Mouse (Mus musculus): ENCODE measurements around the gene Elane. TPM values are rescaled to one million over a fixed set of nuclear protein-coding genes. Genes with fewer than 3 reads are reported as not detected.
A peak's percentile ranks its signal among the peaks of the same experiment; 100 is the strongest.
"Not testable (repeated sequence)": the region's sequence is repeated elsewhere in the genome, so short reads cannot be mapped to it uniquely, and the experiment has no call there.

The Elane gene
- polyA plus RNA-seq, 1 experiment from 2014 or later, result 2.4 TPM

DNA sequence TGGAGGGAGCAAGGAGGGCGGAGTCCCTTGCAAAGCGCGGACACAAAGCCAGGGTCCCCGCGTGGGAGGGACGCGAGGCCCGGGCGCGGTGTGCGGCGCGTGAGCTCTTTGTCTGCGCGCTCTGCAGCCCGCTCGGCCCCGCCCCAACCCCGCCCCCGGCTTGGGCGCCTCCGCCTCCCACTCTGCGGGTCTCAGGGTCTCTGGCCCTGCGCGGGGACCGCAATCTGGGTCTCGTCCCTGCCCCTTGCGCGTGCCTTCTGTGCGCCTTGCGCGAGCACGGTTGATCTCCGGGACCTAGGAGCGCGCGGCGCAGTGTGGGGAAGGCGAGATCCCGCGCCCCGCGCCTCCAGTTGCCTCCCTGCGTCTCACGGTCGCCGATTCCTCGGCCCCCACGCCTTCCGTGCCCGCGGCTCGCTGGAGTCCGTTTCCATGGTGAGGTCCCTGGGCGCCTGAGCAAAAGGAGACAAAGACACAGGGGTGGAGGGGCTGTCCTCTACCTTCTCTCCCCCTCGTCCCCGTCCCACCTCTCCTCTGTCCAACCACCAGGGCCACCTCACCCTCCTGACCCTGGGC lies 11.7 kb upstream of the Elane start, which contains the start of the genes Prtn3 and Plppr3:
Prtn3 (plus strand) TSS at position 187 of the 573 bp plus-strand sequence.
Plppr3 (minus strand) TSS at position 345 of the 573 bp plus-strand sequence.
- peak within 1 kb of the TSS; percentile 69 for H3K4me3 ChIP-seq (ENCODE audit: low read length)
- peaks cover 20% of the 10 kb centered on the region for H3K4me1 ChIP-seq (ENCODE audit: control insufficient read depth, insufficient read depth, low read length)
- H3K27me3 ChIP-seq (replicated peaks; ENCODE audit: control insufficient read depth, insufficient read depth, low read length), result no peaks in the 10 kb centered on the region; the same call in 1 of the 2 replicates
- peak within 1 kb of the TSS; percentile 28 for H3K27ac ChIP-seq (ENCODE audit: low read length)
- peak; percentile 78 for ATAC-seq
- peak within 1 kb of the TSS; percentile 76 for H3K9ac ChIP-seq (ENCODE audit: low read depth, low read length)
- H3K36me3 ChIP-seq (ENCODE audit: control insufficient read depth, insufficient read depth, low read length), result no peaks in the 10 kb centered on the region
- H3K4me2 ChIP-seq (ENCODE audit: low read depth, low read length), result peak within 1 kb of the TSS; percentile 85
- WGBS, result under 1% methylated on average over 50 of the region's 57 CpGs
- H3K9me3 ChIP-seq (ENCODE audit: control insufficient read depth, low read length), result no peaks in the 10 kb centered on the region

GRCm38 (mm10) chr10:79877174-79877573 lies 8.9 kb upstream of the Elane start:
- peaks cover 39% of the 10 kb centered on the region for H3K4me1 ChIP-seq (ENCODE audit: control insufficient read depth, insufficient read depth, low read length)
- ATAC-seq, result no peak
- no peaks in the 10 kb centered on the region for H3K9me3 ChIP-seq (ENCODE audit: control insufficient read depth, low read length)
- 35% methylated on average over 1 of the region's 1 CpGs for WGBS
- H3K4me3 ChIP-seq (ENCODE audit: low read length), result no peak overlapping the region
- no peak overlapping the region for H3K27ac ChIP-seq (ENCODE audit: low read length)
- no peak overlapping the region for H3K4me2 ChIP-seq (ENCODE audit: low read depth, low read length)
- H3K9ac ChIP-seq (ENCODE audit: low read depth, low read length), result no peak overlapping the region
- peaks cover 1% of the 10 kb centered on the region; the same call in 1 of the 2 replicates for H3K27me3 ChIP-seq (replicated peaks; ENCODE audit: control insufficient read depth, insufficient read depth, low read length)
- no peaks in the 10 kb centered on the region for H3K36me3 ChIP-seq (ENCODE audit: control insufficient read depth, insufficient read depth, low read length)

- H3K36me3 ChIP-seq (ENCODE audit: control insufficient read depth, insufficient read depth, low read length), result no peaks in the 10 kb centered on the region
- H3K9ac ChIP-seq (ENCODE audit: low read depth, low read length), result no peak overlapping the region
- peaks cover 41% of the 10 kb centered on the region for H3K4me1 ChIP-seq (ENCODE audit: control insufficient read depth, insufficient read depth, low read length)
- H3K9me3 ChIP-seq (ENCODE audit: control insufficient read depth, low read length), result no peaks in the 10 kb centered on the region
- H3K27me3 ChIP-seq (replicated peaks; ENCODE audit: control insufficient read depth, insufficient read depth, low read length), result peaks cover 3% of the 10 kb centered on the region; the same call in 1 of the 2 replicates
- no peak overlapping the region for H3K4me3 ChIP-seq (ENCODE audit: low read length)
- H3K4me2 ChIP-seq (ENCODE audit: low read depth, low read length), result no peak overlapping the region
- WGBS, result 58% methylated on average over 12 of the region's 12 CpGs
- no peak for ATAC-seq
- H3K27ac ChIP-seq (ENCODE audit: low read length), result no peak overlapping the region
Measured at GRCm38 (mm10) chr10:79877757-79878156, 8.3 kb upstream of the Elane start.

- ATAC-seq, result no peak
- H3K4me3 ChIP-seq (ENCODE audit: low read length), result no peak overlapping the region
- 0 out of 2 replicates have a peak, but pooled peaks cover 3% of the 10 kb centered on the region for H3K27me3 ChIP-seq (replicated peaks; ENCODE audit: control insufficient read depth, insufficient read depth, low read length)
- 25% methylated on average over 3 of the region's 3 CpGs for WGBS
- no peak overlapping the region for H3K27ac ChIP-seq (ENCODE audit: low read length)
- no peaks in the 10 kb centered on the region for H3K9me3 ChIP-seq (ENCODE audit: control insufficient read depth, low read length)
- no peaks in the 10 kb centered on the region for H3K36me3 ChIP-seq (ENCODE audit: control insufficient read depth, insufficient read depth, low read length)
- H3K4me1 ChIP-seq (ENCODE audit: control insufficient read depth, insufficient read depth, low read length), result peaks cover 34% of the 10 kb centered on the region
- H3K9ac ChIP-seq (ENCODE audit: low read depth, low read length), result no peak overlapping the region
- no peak overlapping the region for H3K4me2 ChIP-seq (ENCODE audit: low read depth, low read length)
Measured at GRCm38 (mm10) chr10:79879527-79879926, 6.5 kb upstream of the Elane start.

DNA sequence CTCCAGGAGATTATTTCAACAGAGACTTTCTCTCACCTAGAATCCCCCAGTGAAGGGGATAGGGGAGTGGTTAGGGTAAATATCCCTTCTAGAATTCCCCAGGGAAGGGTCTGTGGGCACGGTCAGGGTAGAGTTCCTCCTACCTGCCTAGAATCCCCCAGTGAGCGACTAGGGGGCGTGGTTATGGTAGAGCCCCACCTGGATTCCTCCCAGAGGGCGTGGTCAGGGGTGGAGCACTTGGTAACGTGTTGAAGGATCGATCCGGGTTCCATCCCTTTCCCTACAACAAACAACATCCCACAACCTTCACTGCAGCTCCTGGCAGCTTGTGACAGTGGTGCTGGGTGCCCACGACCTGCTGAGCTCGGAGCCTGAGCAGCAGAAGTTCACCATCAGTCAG lies 5.3 kb upstream of the Elane start:
- Histone ChIP-seq H3K27me3 (replicated peaks; ENCODE audit: control insufficient read depth, insufficient read depth, low read length) (0 out of 2 replicates have a peak, but pooled peaks cover 3% of the 10 kb centered on the region), H3K27ac (ENCODE audit: low read length) (no peak overlapping the region), H3K4me2 (ENCODE audit: low read depth, low read length) (no peak overlapping the region), H3K4me1 (ENCODE audit: control insufficient read depth, insufficient read depth, low read length) (peaks cover 28% of the 10 kb centered on the region), H3K36me3 (ENCODE audit: control insufficient read depth, insufficient read depth, low read length) (no peaks in the 10 kb centered on the region), H3K4me3 (ENCODE audit: low read length) (no peak overlapping the region), H3K9me3 (ENCODE audit: control insufficient read depth, low read length) (no peaks in the 10 kb centered on the region), H3K9ac (ENCODE audit: low read depth, low read length) (0 out of 2 replicates have a peak overlapping the region, but pooled peaks have one; percentile 2)
- WGBS, result 14% methylated on average over 9 of the region's 9 CpGs
- 0 out of 2 replicates have a peak, but pooled peaks have one; percentile 31 for ATAC-seq

DNA sequence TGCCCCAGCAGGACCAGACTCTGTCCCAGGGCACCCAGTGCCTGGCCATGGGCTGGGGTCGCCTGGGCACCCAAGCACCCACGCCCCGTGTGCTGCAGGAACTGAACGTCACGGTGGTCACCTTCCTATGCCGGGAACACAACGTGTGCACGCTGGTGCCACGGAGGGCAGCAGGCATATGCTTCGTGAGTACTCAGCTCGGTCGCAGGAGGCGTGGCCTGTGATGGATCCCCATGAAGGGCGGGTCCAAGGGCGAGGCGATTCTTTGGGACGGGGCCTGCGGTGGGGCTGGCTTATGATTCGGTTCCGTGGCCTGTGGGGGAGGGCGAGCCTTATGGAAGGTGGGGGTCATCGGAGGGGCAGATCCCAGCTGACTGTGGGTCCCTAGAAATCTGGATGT lies 4.1 kb upstream of the Elane start:
- H3K4me2 ChIP-seq (ENCODE audit: low read depth, low read length), result peak overlapping the region; percentile 53
- peak overlapping the region; percentile 49; the same call in 1 of the 2 replicates for H3K9ac ChIP-seq (ENCODE audit: low read depth, low read length)
- H3K27ac ChIP-seq (ENCODE audit: low read length), result no peak overlapping the region
- ATAC-seq, result peak; percentile 27; the same call in 1 of the 2 replicates
- no peaks in the 10 kb centered on the region for H3K9me3 ChIP-seq (ENCODE audit: control insufficient read depth, low read length)
- WGBS, result 7% methylated on average over 22 of the region's 22 CpGs
- no peak overlapping the region; the same call in 1 of the 2 replicates for H3K4me3 ChIP-seq (ENCODE audit: low read length)
- no peaks in the 10 kb centered on the region for H3K36me3 ChIP-seq (ENCODE audit: control insufficient read depth, insufficient read depth, low read length)
- H3K4me1 ChIP-seq (ENCODE audit: control insufficient read depth, insufficient read depth, low read length), result peaks cover 26% of the 10 kb centered on the region
- 0 out of 2 replicates have a peak, but pooled peaks cover 3% of the 10 kb centered on the region for H3K27me3 ChIP-seq (replicated peaks; ENCODE audit: control insufficient read depth, insufficient read depth, low read length)

DNA sequence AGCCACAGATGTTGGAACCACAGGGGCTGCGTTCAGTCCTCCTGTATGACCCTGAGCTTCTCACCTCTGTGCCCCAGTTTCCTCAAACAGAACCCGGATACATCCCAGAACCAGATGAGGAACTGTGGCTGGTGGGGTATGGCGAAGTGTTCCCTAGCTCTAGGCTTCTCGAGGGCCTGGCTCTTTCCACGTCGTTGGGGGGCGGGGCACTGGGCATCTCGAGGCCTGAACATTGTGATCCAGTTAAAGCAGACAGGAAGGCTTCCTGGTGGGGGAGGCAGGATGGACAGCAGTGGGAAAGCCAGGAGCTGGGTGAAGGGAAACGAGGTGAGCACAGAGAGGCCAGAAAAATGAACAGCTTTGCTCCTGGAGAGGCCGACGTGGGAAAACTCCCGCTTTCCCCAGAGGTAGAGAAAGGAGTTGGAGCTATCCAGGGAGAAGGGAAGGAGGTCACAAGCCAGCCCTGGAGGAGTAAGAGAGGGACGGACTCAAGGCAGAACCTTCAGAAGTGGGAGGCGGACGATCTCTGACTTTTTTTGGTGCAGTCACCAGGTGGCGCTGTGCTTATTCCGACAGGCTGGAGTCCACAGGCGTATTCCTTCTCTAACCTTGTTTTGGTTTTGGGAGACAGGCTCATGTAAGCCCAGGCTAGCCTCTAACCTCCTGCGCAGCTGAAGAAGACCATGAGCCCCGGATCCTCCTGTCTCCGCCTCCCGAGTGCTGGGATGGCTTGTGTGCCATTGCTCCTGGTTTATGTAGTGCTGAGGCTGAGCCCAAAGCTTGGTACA lies 2.6 kb upstream of the Elane start:
- Histone ChIP-seq H3K4me2 (ENCODE audit: low read depth, low read length) (no peak overlapping the region), H3K27ac (ENCODE audit: low read length) (no peak overlapping the region), H3K27me3 (replicated peaks; ENCODE audit: control insufficient read depth, insufficient read depth, low read length) (0 out of 2 replicates have a peak, but pooled peaks cover 3% of the 10 kb centered on the region), H3K9me3 (ENCODE audit: control insufficient read depth, low read length) (no peaks in the 10 kb centered on the region), H3K4me1 (ENCODE audit: control insufficient read depth, insufficient read depth, low read length) (peaks cover 24% of the 10 kb centered on the region), H3K9ac (ENCODE audit: low read depth, low read length) (peak overlapping the region; percentile 44), H3K36me3 (ENCODE audit: control insufficient read depth, insufficient read depth, low read length) (no peaks in the 10 kb centered on the region), H3K4me3 (ENCODE audit: low read length) (no peak overlapping the region)
- 0 out of 2 replicates have a peak, but pooled peaks have one; percentile 23 for ATAC-seq
- 20% methylated on average over 22 of the region's 22 CpGs for WGBS

DNA sequence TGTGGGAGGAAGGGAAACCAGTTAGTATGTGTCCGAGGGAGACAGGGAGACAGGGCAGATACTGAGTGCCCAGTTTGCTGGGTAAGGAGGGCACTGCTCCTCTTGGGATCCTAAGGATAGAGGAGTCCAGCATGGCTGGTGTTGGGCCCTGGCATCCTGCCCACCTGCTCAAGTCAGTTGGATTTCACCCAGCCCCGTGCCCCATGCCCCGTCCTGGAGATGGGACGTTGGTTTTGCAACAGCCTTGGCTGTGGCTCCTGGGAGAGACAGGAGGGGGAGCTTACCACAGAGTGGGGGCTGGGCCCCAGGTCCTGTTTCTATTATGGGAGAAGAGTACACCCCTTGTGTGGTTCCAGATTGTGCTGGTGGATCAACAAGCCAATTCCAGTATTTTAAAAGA lies 1.6 kb upstream of the Elane start:
- WGBS, result 66% methylated on average over 4 of the region's 4 CpGs
- Histone ChIP-seq H3K4me2 (ENCODE audit: low read depth, low read length) (no peak overlapping the region), H3K4me1 (ENCODE audit: control insufficient read depth, insufficient read depth, low read length) (peaks cover 23% of the 10 kb centered on the region), H3K27me3 (replicated peaks; ENCODE audit: control insufficient read depth, insufficient read depth, low read length) (0 out of 2 replicates have a peak, but pooled peaks cover 3% of the 10 kb centered on the region), H3K4me3 (ENCODE audit: low read length) (no peak overlapping the region), H3K36me3 (ENCODE audit: control insufficient read depth, insufficient read depth, low read length) (no peaks in the 10 kb centered on the region), H3K9ac (ENCODE audit: low read depth, low read length) (no peak overlapping the region), H3K9me3 (ENCODE audit: control insufficient read depth, low read length) (no peaks in the 10 kb centered on the region), H3K27ac (ENCODE audit: low read length) (no peak overlapping the region)
- no peak for ATAC-seq

GRCm38 (mm10) chr10:79884938-79885337 lies 1.1 kb upstream of the Elane start:
- not testable (repeated sequence) for ATAC-seq; H3K9ac ChIP-seq (ENCODE audit: low read depth, low read length); H3K27ac ChIP-seq (ENCODE audit: low read length); H3K9me3 ChIP-seq (ENCODE audit: control insufficient read depth, low read length); H3K36me3 ChIP-seq (ENCODE audit: control insufficient read depth, insufficient read depth, low read length); H3K4me3 ChIP-seq (ENCODE audit: low read length); H3K4me2 ChIP-seq (ENCODE audit: low read depth, low read length); H3K27me3 ChIP-seq (replicated peaks; ENCODE audit: control insufficient read depth, insufficient read depth, low read length)
- 48% methylated on average over 2 of the region's 3 CpGs for WGBS
- H3K4me1 ChIP-seq (ENCODE audit: control insufficient read depth, insufficient read depth, low read length), result peaks cover 18% of the 10 kb centered on the region

All from intestine, embryonic 16.5 days (tissue).